Comparison of ENCODE assay signal across 8 mouse cellular contexts in the genomic region with DNA sequence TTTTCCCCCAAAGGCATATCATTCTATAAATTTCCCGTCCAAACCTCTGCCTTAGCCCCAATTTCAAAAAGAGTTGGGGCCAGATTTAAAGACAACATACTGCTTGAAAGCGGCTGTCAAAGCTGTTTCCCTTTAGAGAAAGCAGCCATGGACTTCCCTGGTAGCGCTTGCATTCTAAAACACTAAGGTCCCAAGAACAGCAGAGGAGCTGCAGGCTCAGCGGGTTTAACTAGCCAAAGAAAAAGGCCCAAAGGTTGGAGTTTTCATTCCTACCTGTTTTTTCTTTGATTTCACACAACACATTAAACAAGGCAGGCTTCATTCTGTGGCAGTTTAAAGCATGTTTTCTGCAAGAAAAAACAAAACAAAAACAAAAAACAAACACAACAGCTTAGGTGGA. TPM values are rescaled to one million over a fixed set of nuclear protein-coding genes. Genes with fewer than 3 reads are reported as not detected.
DNase-seq lines count a peak whose midpoint lies in the region; ATAC-seq and TF ChIP-seq lines count a peak whose summit lies in the region.

No protein-coding gene starts in this region.

- no peaks in the 10 kb centered on the region for H3K9me3 ChIP-seq in kidney, postnatal 0 days (replicated peaks; ENCODE audit: low read length)
- no peaks in the 10 kb centered on the region for H3K9me3 ChIP-seq in hindbrain, embryonic 12.5 days (replicated peaks)
- H3K9me3 ChIP-seq in midbrain, embryonic 15.5 days, result no peaks in the 10 kb centered on the region

- WGBS in kidney, postnatal 0 days, result 8% methylated on average over 4 of the region's 4 CpGs
- 2% methylated on average over 4 of the region's 4 CpGs for WGBS in hindbrain, embryonic 12.5 days
- 6% methylated on average over 4 of the region's 4 CpGs for WGBS in midbrain, embryonic 15.5 days

- DNase-seq in kidney, postnatal 0 days (ENCODE audit: low spot score), result peak; percentile 68
- no peak for DNase-seq in kidney, adult 8-10 months
- no peak for DNase-seq in thymus, postnatal 0 days (ENCODE audit: low spot score)
- no peak for DNase-seq in layer of hippocampus, adult 11-12 months (ENCODE audit: low spot score)

- ATAC-seq in kidney, postnatal 0 days (replicated peaks; ENCODE audit: low FRiP score, low read depth), result no peak
- ATAC-seq in hindbrain, embryonic 12.5 days (ENCODE audit: low FRiP score), result no peak
- ATAC-seq in midbrain, embryonic 15.5 days (replicated peaks), result no peak
- no peak for ATAC-seq in inflammation-experienced regulatory T-cells, adult 6 months

- peak overlapping the region; percentile 61 for H3K4me3 ChIP-seq in kidney, postnatal 0 days (replicated peaks; ENCODE audit: low read depth, low read length)
- peak overlapping the region; percentile 58 for H3K4me3 ChIP-seq in embryonic fibroblast, embryonic 13.5 days (ENCODE audit: insufficient read depth, low read length)
- peak overlapping the region; percentile 83 for H3K4me3 ChIP-seq in hindbrain, embryonic 12.5 days
- H3K4me3 ChIP-seq in midbrain, embryonic 15.5 days, result peak overlapping the region; percentile 83

- peak overlapping the region; percentile 69; the same call in 1 of the 2 replicates for H3K9ac ChIP-seq in kidney, postnatal 0 days (ENCODE audit: low read depth, low read length)
- H3K9ac ChIP-seq in hindbrain, embryonic 12.5 days, result peak overlapping the region; percentile 96
- H3K9ac ChIP-seq in midbrain, embryonic 15.5 days, result peak overlapping the region; percentile 51

- peak overlapping the region; percentile 56 for H3K4me2 ChIP-seq in kidney, postnatal 0 days (ENCODE audit: low read length)
- peak overlapping the region; percentile 66 for H3K4me2 ChIP-seq in hindbrain, embryonic 12.5 days (replicated peaks)
- H3K4me2 ChIP-seq in midbrain, embryonic 15.5 days, result peak overlapping the region; percentile 55

- no peaks in the 10 kb centered on the region for H3K36me3 ChIP-seq in kidney, postnatal 0 days (ENCODE audit: insufficient read depth, low read length)
- no peaks in the 10 kb centered on the region for H3K36me3 ChIP-seq in hindbrain, embryonic 12.5 days
- H3K36me3 ChIP-seq in midbrain, embryonic 15.5 days (replicated peaks), result no peaks in the 10 kb centered on the region

- peak overlapping the region; percentile 79 for H3K27ac ChIP-seq in kidney, postnatal 0 days
- H3K27ac ChIP-seq in embryonic fibroblast, embryonic 13.5 days (ENCODE audit: insufficient read depth, low read length), result peak overlapping the region; percentile 28; the same call in 1 of the 2 replicates
- H3K27ac ChIP-seq in hindbrain, embryonic 12.5 days, result peak overlapping the region; percentile 66
- peak overlapping the region; percentile 80 for H3K27ac ChIP-seq in midbrain, embryonic 15.5 days

- TF ChIP-seq CTCF in kidney, postnatal 0 days (IDR thresholded peaks at IDR 0.05; ENCODE audit: low read depth), result no peak
- TF ChIP-seq CTCF in embryonic fibroblast, embryonic 13.5 days (IDR thresholded peaks at IDR 0.05; ENCODE audit: borderline replicate concordance, insufficient read depth, low read length), result no peak

- H3K27me3 ChIP-seq in kidney, postnatal 0 days (ENCODE audit: insufficient read depth, low read length), result no peaks in the 10 kb centered on the region
- no peaks in the 10 kb centered on the region for H3K27me3 ChIP-seq in hindbrain, embryonic 12.5 days
- no peaks in the 10 kb centered on the region for H3K27me3 ChIP-seq in midbrain, embryonic 15.5 days (replicated peaks)

- no peak for TF ChIP-seq POLR2A in embryonic fibroblast, embryonic 13.5 days (IDR thresholded peaks at IDR 0.05; ENCODE audit: low read depth, low read length)

- peaks cover 14% of the 10 kb centered on the region for H3K4me1 ChIP-seq in kidney, postnatal 0 days (replicated peaks; ENCODE audit: insufficient read depth, low read length)
- H3K4me1 ChIP-seq in embryonic fibroblast, embryonic 13.5 days (ENCODE audit: control insufficient read depth, insufficient read depth, low read length), result peaks cover 14% of the 10 kb centered on the region
- H3K4me1 ChIP-seq in hindbrain, embryonic 12.5 days, result peaks cover 47% of the 10 kb centered on the region
- H3K4me1 ChIP-seq in midbrain, embryonic 15.5 days, result peaks cover 43% of the 10 kb centered on the region

RNA-seq across cellular contexts. Expression of gene Pbx1, which starts 4.5 kb away (rescaled TPM):
- polyA plus RNA-seq in kidney, postnatal 0 days (2015; fragmentation: Nextera tagmentation; extraction: Ambion mirVana), result 55.7 and 59.4 TPM in 2 replicates
- 108 and 117 TPM in 2 replicates for polyA plus RNA-seq in embryonic fibroblast, embryonic 13.5 days (2011; ENCODE audit: insufficient read length, low read depth, missing spikeins)
- polyA plus RNA-seq in hindbrain, embryonic 12.5 days (2016; fragmentation: Nextera tagmentation; extraction: Ambion mirVana), result 56.3 and 59.8 TPM in 2 replicates
- 83.0 and 88.2 TPM in 2 replicates for polyA plus RNA-seq in midbrain, embryonic 15.5 days (2015; fragmentation: Nextera tagmentation; extraction: Ambion mirVana)
- polyA plus RNA-seq in thymus, postnatal 0 days (2015; fragmentation: Nextera tagmentation; extraction: Ambion mirVana), result 4.6 and 5.8 TPM in 2 replicates
- polyA plus RNA-seq in inflammation-experienced regulatory T-cells, adult 6 months (2017; shearing (Covaris generic)), result under 1 TPM in 2 of 3 experiments, not detected in 1; 0.05 to 0.43 TPM

Comparison
In these comparisons a context has a peak if more than half of its experiments do, and no peak if none do; other contexts are left out.
1. H3K27ac ChIP-seq: peak in every context shown above with its lines; median percentile 80 in midbrain, embryonic 15.5 days; 79 in kidney, postnatal 0 days; 66 in hindbrain, embryonic 12.5 days; 28 in embryonic fibroblast, embryonic 13.5 days.